Mouse (Mus musculus) liver, embryonic 11.5 days (tissue): ENCODE results near the gene Hecw2. TPM values are rescaled to one million over a fixed set of nuclear protein-coding genes. Genes with fewer than 3 reads are reported as not detected.

Experiments used
- ATAC-seq: fragments of 200-750 bp; cut with Nextera tagmentation; replicated peaks from 2 replicates; pipeline ENCODE4 v1.8.0; 2017; ENCODE audit warnings: moderate number of reproducible peaks, mild to moderate bottlenecking, moderate TSS enrichment, moderate library complexity; ENCODE audit not compliant: low FRiP score
- DNase-seq: peaks from one replicate; pipeline ENCODE4 v3.0.0-alpha.2; 2017; ENCODE audit warnings: low spot score
- H3K27ac ChIP-seq: fragments of 300-500 bp; sonication (generic); 2 replicates; pipeline ENCODE4 v1.5.1; 2014; ENCODE audit warnings: mild to moderate bottlenecking, low read depth, low read length, control low read depth
- H3K27me3 ChIP-seq: fragments of 300-500 bp; sonication (generic); replicated peaks from 2 replicates; pipeline ENCODE4 v1.6.1; 2014; ENCODE audit warnings: low read length, mixed read lengths; ENCODE audit not compliant: control insufficient read depth, insufficient read depth
- H3K36me3 ChIP-seq: fragments of 300-500 bp; sonication (generic); 2 replicates; pipeline ENCODE4 v1.6.1; 2014; ENCODE audit warnings: mild to moderate bottlenecking, low read length, moderate library complexity, mixed read lengths; ENCODE audit not compliant: control insufficient read depth, insufficient read depth
- H3K4me1 ChIP-seq: fragments of 300-500 bp; sonication (generic); replicated peaks from 2 replicates; pipeline ENCODE4 v1.6.1; 2014; ENCODE audit warnings: low read length, mixed read lengths; ENCODE audit not compliant: control insufficient read depth, insufficient read depth
- H3K4me2 ChIP-seq: fragments of 300-500 bp; sonication (generic); 2 replicates; pipeline ENCODE4 v1.6.1; 2014; ENCODE audit warnings: mild to moderate bottlenecking, control low read depth, moderate library complexity
- H3K4me3 ChIP-seq: fragments of 300-500 bp; sonication (generic); 2 replicates; pipeline ENCODE4 v1.5.1; 2014; ENCODE audit warnings: low read depth, low read length, control low read depth
- H3K9ac ChIP-seq: fragments of 300-500 bp; sonication (generic); 2 replicates; pipeline ENCODE4 v1.6.1; 2014; ENCODE audit warnings: low read depth, low read length, control low read depth
- H3K9me3 ChIP-seq: fragments of 300-500 bp; sonication (generic); 2 replicates; pipeline ENCODE4 v1.6.1; 2016; ENCODE audit warnings: low read length, inconsistent platforms, mixed read lengths; ENCODE audit not compliant: control insufficient read depth
- WGBS: fragments of 180-500 bp; shearing (Covaris S2); extraction: QIAGEN DNeasy Blood & Tissue Kit; methylation state at CpG from one replicate; pipeline ENCODE4 v1.1.7; 2014; 5-methylcytosine and 5-hydroxymethylcytosine counted together
- polyA plus RNA-seq: library from polyadenylated mRNA; unstranded; fragments of >200 nt; fragmentation: Nextera tagmentation; extraction: Ambion mirVana; gene quantifications from 2 replicates; pipeline ENCODE4 v1.2.1, GENCODE M21; 2014

Gene Hecw2
- polyA plus RNA-seq, 1 experiment from 2014 or later: 1.8 TPM

- H3K4me3 ChIP-seq: no peak overlapping the region
- DNase-seq (no peak), ATAC-seq (no peak)
- no peak overlapping the region for H3K4me2 ChIP-seq
- no peak overlapping the region for H3K9ac ChIP-seq
- H3K9me3 ChIP-seq: no peaks in the 10 kb centered on the region
- H3K27me3 ChIP-seq: no peaks in the 10 kb centered on the region
- no peak overlapping the region for H3K27ac ChIP-seq
- no peaks in the 10 kb centered on the region for H3K4me1 ChIP-seq
- 19% methylated on average over 3 of the region's 3 CpGs for WGBS
- H3K36me3 ChIP-seq: no peaks in the 10 kb centered on the region
Observed at GRCm38 (mm10) chr1:53909118-53909517, 285.9 kb downstream of the Hecw2 start.

- Histone ChIP-seq H3K27ac (no peak overlapping the region), H3K4me3 (no peak overlapping the region), H3K4me2 (no peak overlapping the region), H3K4me1 (no peaks in the 10 kb centered on the region), H3K9me3 (no peaks in the 10 kb centered on the region), H3K27me3 (no peaks in the 10 kb centered on the region), H3K9ac (no peak overlapping the region), H3K36me3 (no peaks in the 10 kb centered on the region)
- WGBS: 59% methylated on average over 3 of the region's 3 CpGs
- DNase-seq (no peak), ATAC-seq (no peak)
Observed at GRCm38 (mm10) chr1:53906175-53906574, 288.8 kb downstream of the Hecw2 start.

- H3K4me3 ChIP-seq: no peak overlapping the region
- no peak for ATAC-seq
- no peak overlapping the region for H3K4me2 ChIP-seq
- WGBS: 85% methylated on average over 2 of the region's 2 CpGs
- no peaks in the 10 kb centered on the region for H3K27me3 ChIP-seq
- H3K4me1 ChIP-seq: no peaks in the 10 kb centered on the region
- DNase-seq: no peak
- no peak overlapping the region for H3K27ac ChIP-seq
- no peaks in the 10 kb centered on the region for H3K9me3 ChIP-seq
- no peak overlapping the region for H3K9ac ChIP-seq
- H3K36me3 ChIP-seq: no peaks in the 10 kb centered on the region
Observed at GRCm38 (mm10) chr1:53900416-53900815, 294.6 kb downstream of the Hecw2 start.

GRCm38 (mm10) chr1:53894299-53894698 is 300.7 kb downstream of the Hecw2 start:
- Histone ChIP-seq H3K9me3 (no peaks in the 10 kb centered on the region), H3K9ac (no peak overlapping the region), H3K4me1 (no peaks in the 10 kb centered on the region), H3K27ac (no peak overlapping the region), H3K4me3 (no peak overlapping the region), H3K36me3 (no peaks in the 10 kb centered on the region), H3K27me3 (no peaks in the 10 kb centered on the region), H3K4me2 (no peak overlapping the region)
- ATAC-seq: no peak
- DNase-seq: no peak
- WGBS: 87% methylated on average over 5 of the region's 5 CpGs

GRCm38 (mm10) chr1:53890380-53890779 is 304.6 kb downstream of the Hecw2 start:
- 42% methylated on average over 3 of the region's 3 CpGs for WGBS
- Histone ChIP-seq H3K9ac (no peak overlapping the region), H3K9me3 (no peaks in the 10 kb centered on the region), H3K27me3 (no peaks in the 10 kb centered on the region), H3K4me3 (no peak overlapping the region), H3K4me1 (no peaks in the 10 kb centered on the region), H3K27ac (no peak overlapping the region), H3K4me2 (no peak overlapping the region), H3K36me3 (no peaks in the 10 kb centered on the region)
- no peak for DNase-seq
- no peak for ATAC-seq

- ATAC-seq: no peak
- 80% methylated on average over 3 of the region's 3 CpGs for WGBS
- no peak overlapping the region for H3K9ac ChIP-seq
Observed at GRCm38 (mm10) chr1:53889806-53890205, 305.2 kb downstream of the Hecw2 start.

GRCm38 (mm10) chr1:53882480-53882879 is 312.5 kb downstream of the Hecw2 start:
- H3K9ac ChIP-seq: no peak overlapping the region
- ATAC-seq (no peak), DNase-seq (no peak)
- no peak overlapping the region for H3K4me2 ChIP-seq
- WGBS: 53% methylated on average over 2 of the region's 2 CpGs
- no peaks in the 10 kb centered on the region for H3K9me3 ChIP-seq
- H3K27ac ChIP-seq: no peak overlapping the region
- no peaks in the 10 kb centered on the region for H3K4me1 ChIP-seq
- no peaks in the 10 kb centered on the region for H3K36me3 ChIP-seq
- no peaks in the 10 kb centered on the region for H3K27me3 ChIP-seq
- no peak overlapping the region for H3K4me3 ChIP-seq

More at GRCm38 (mm10) chr1:53889806-53890205, 305.2 kb downstream of the Hecw2 start:
- H3K27me3 ChIP-seq: no peaks in the 10 kb centered on the region
- H3K4me2 ChIP-seq: no peak overlapping the region
- no peak overlapping the region for H3K4me3 ChIP-seq
- no peaks in the 10 kb centered on the region for H3K36me3 ChIP-seq
- no peak for DNase-seq
- no peaks in the 10 kb centered on the region for H3K9me3 ChIP-seq
- no peaks in the 10 kb centered on the region for H3K4me1 ChIP-seq
- no peak overlapping the region for H3K27ac ChIP-seq

- no peak overlapping the region for H3K9ac ChIP-seq
- H3K36me3 ChIP-seq: no peaks in the 10 kb centered on the region
- H3K27me3 ChIP-seq: no peaks in the 10 kb centered on the region
- WGBS: 64% methylated on average over 5 of the region's 5 CpGs
- DNase-seq: no peak
- no peaks in the 10 kb centered on the region for H3K4me1 ChIP-seq
- H3K9me3 ChIP-seq: no peaks in the 10 kb centered on the region
- no peak overlapping the region for H3K4me2 ChIP-seq
- H3K4me3 ChIP-seq: no peak overlapping the region
- H3K27ac ChIP-seq: no peak overlapping the region
- ATAC-seq: no peak
Observed at GRCm38 (mm10) chr1:53875919-53876318, 319.0 kb downstream of the Hecw2 start.

GRCm38 (mm10) chr1:53867316-53867715 is 327.7 kb downstream of the Hecw2 start:
- Histone ChIP-seq H3K27me3 (no peaks in the 10 kb centered on the region), H3K4me1 (no peaks in the 10 kb centered on the region), H3K9me3 (no peaks in the 10 kb centered on the region), H3K4me2 (no peak overlapping the region), H3K27ac (no peak overlapping the region), H3K36me3 (no peaks in the 10 kb centered on the region), H3K9ac (no peak overlapping the region), H3K4me3 (no peak overlapping the region)
- DNase-seq (no peak), ATAC-seq (no peak)
- 71% methylated on average over 2 of the region's 2 CpGs for WGBS
